Mouse (Mus musculus) liver, adult 2 months (tissue): ENCODE data around the gene Zkscan2.

Experiments used
- CTCF ChIP-seq: fragments of 200-500 bp; IDR thresholded peaks from 2 replicates; pipeline ENCODE4 v1.5.1; 2011; ENCODE audit warnings: low read depth, low read length, control low read depth
- POLR2A ChIP-seq: fragments of 200-500 bp; IDR thresholded peaks from 2 replicates; pipeline ENCODE4 v1.6.1; 2011; ENCODE audit warnings: low read length, control low read depth; ENCODE audit not compliant: insufficient read depth; ENCODE audit errors: extremely low read depth

- TF ChIP-seq CTCF (peak; percentile 24; the same call in 1 of the 2 replicates), POLR2A (no peak)
Observed at GRCm38 (mm10) chr7:123463569-123463968, 36.7 kb downstream of the Zkscan2 start.
